Mouse (Mus musculus) lung, adult 2 months (tissue): ENCODE results near the gene Emilin2.

Experiments used
- CTCF ChIP-seq: fragments of 200-500 bp; IDR thresholded peaks from 2 replicates; pipeline ENCODE4 v1.5.1; 2011; ENCODE audit warnings: mild to moderate bottlenecking, low read length, control low read depth; ENCODE audit not compliant: insufficient read depth
- POLR2A ChIP-seq: fragments of 200-500 bp; IDR thresholded peaks from 2 replicates; pipeline ENCODE4 v1.6.1; 2011; ENCODE audit warnings: low read depth, mild to moderate bottlenecking, control low read depth, low read length, borderline replicate concordance; ENCODE audit errors: extremely low read depth

GRCm38 (mm10) chr17:71223676-71224075 is 88.1 kb downstream of the Emilin2 start:
- TF ChIP-seq CTCF (no peak), POLR2A (no peak)
